Mouse (Mus musculus) cortical plate, adult 2 months (tissue): ENCODE data around the gene Mcoln3. TPM values are rescaled to one million over a fixed set of nuclear protein-coding genes. Genes with fewer than 3 reads are reported as not detected.

Experiments used
- H3K27ac ChIP-seq: fragments of 200-500 bp; 2 replicates; pipeline ENCODE4 v1.5.1; 2012; ENCODE audit warnings: low read length, control low read depth, inconsistent platforms; ENCODE audit not compliant: insufficient read depth
- H3K4me1 ChIP-seq: fragments of 200-500 bp; 2 replicates; pipeline ENCODE4 v1.6.1; 2011; ENCODE audit warnings: low read length; ENCODE audit not compliant: control insufficient read depth, insufficient read depth
- H3K4me3 ChIP-seq: fragments of 200-500 bp; 2 replicates; pipeline ENCODE4 v1.5.1; 2011; ENCODE audit warnings: mild to moderate bottlenecking, low read length, control low read depth; ENCODE audit not compliant: insufficient read depth
- CTCF ChIP-seq: fragments of 200-500 bp; IDR thresholded peaks from 2 replicates; pipeline ENCODE4 v1.5.1; 2011; ENCODE audit warnings: mild to moderate bottlenecking, control low read depth, low read length; ENCODE audit not compliant: insufficient read depth; ENCODE audit errors: extremely low read depth
- POLR2A ChIP-seq: fragments of 200-500 bp; IDR thresholded peaks from 2 replicates; pipeline ENCODE4 v1.6.1; 2011; ENCODE audit warnings: mild to moderate bottlenecking, low read length, control low read depth; ENCODE audit not compliant: insufficient read depth; ENCODE audit errors: extremely low read depth
- polyA plus RNA-seq: library from polyadenylated mRNA; depleted of rRNA; stranded (reverse); fragments of >200 nt; gene quantifications from 2 replicates; pipeline ENCODE4 v1.2.3, GENCODE M21; 2012

Mcoln3 gene
- polyA plus RNA-seq, 1 experiment: not detected

GRCm38 (mm10) chr3:146150058-146150400 is 32.8 kb downstream of the Mcoln3 start:
- H3K4me3 ChIP-seq: no peak overlapping the region; the same call in 1 of the 2 replicates
- no peak overlapping the region for H3K27ac ChIP-seq
- H3K4me1 ChIP-seq: no peaks in the 10 kb centered on the region; the same call in 1 of the 2 replicates
- TF ChIP-seq CTCF (no peak), POLR2A (no peak)

DNA sequence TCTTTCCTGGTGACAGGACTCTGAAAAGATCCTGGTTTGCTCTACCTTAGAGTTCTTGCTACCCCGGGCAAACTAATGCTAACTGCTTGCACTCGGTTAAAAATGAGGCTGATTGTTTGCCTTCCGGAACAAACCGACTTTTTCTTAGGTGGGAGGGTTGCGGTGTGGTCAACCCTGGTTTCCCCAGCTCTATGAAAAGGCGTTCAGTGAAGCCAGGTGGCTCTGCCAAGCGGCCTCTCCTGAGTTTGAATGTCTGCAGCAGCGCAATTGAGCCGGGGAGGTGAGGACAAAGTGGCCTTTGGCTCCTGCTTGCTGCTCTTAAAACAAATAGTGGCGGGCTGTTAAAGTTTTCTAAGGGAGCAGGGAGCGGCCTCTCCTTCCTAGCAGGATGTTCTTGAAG is 33.3 kb downstream of the Mcoln3 start:
- Histone ChIP-seq H3K27ac (no peak overlapping the region), H3K4me1 (no peaks in the 10 kb centered on the region; the same call in 1 of the 2 replicates), H3K4me3 (no peak overlapping the region)
- no peak for TF ChIP-seq POLR2A
- TF ChIP-seq CTCF: no peak

- Histone ChIP-seq H3K4me1 (no peaks in the 10 kb centered on the region), H3K4me3 (no peak overlapping the region), H3K27ac (no peak overlapping the region)
- no peak for TF ChIP-seq CTCF
- no peak for TF ChIP-seq POLR2A
These were observed 34.1 kb downstream of the Mcoln3 start for GRCm38 (mm10) chr3:146151328-146151727.

- TF ChIP-seq POLR2A (no peak), CTCF (no peak)
- Histone ChIP-seq H3K4me1 (no peaks in the 10 kb centered on the region), H3K4me3 (no peak overlapping the region), H3K27ac (no peak overlapping the region)
These were observed 34.5 kb downstream of the Mcoln3 start for GRCm38 (mm10) chr3:146151755-146152154.

DNA sequence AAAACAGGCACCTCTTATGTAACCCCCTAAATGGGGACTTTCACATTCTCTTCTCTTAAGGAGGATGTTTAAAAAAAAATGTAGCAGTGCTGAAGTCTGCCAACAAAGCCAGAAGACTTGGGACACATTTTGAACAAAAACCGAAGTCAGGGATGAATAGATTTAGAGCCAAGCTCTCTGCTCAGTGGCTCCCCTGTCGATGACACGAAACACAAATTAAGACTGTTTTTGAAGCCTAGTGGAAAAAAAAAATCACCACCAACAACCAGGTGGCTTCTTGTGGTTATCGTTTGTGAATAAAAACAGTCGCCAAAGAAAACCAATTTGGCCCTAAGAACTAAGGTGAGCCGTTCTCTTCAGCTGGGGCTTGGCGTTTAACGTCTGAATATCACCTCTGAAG is 35.1 kb downstream of the Mcoln3 start:
- TF ChIP-seq CTCF: no peak
- TF ChIP-seq POLR2A: no peak
- Histone ChIP-seq H3K4me1 (no peaks in the 10 kb centered on the region), H3K27ac (no peak overlapping the region), H3K4me3 (no peak overlapping the region)

DNA sequence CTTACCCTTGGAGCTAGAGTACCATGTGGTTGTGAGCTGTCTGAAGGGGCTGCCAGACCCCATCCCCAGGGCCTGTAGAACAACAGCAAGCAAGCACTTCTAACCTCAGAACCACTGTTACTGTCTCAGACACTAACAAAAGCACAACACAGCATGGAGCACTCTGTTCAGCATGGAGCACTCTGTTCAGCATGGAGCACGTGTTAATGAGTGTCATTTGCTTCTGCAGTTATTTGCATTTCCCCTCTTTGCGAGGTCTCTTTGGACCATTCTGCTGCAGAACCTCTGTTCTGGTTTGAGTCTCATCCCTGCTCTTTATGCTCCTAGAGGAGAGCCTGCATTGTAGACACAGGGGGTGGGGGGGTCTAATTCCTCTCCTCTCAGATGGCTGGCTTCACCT is 35.7 kb downstream of the Mcoln3 start:
- TF ChIP-seq CTCF (no peak), POLR2A (no peak)
- H3K4me3 ChIP-seq: no peak overlapping the region
- no peaks in the 10 kb centered on the region for H3K4me1 ChIP-seq
- no peak overlapping the region for H3K27ac ChIP-seq

GRCm38 (mm10) chr3:146153862-146154611 is 36.8 kb downstream of the Mcoln3 start:
- no peaks in the 10 kb centered on the region for H3K4me1 ChIP-seq

GRCm38 (mm10) chr3:146155628-146156576 is 38.7 kb downstream of the Mcoln3 start:
- Histone ChIP-seq H3K4me3 (no peak overlapping the region), H3K27ac (no peak overlapping the region), H3K4me1 (no peaks in the 10 kb centered on the region)
- TF ChIP-seq CTCF: no peak
- no peak for TF ChIP-seq POLR2A

More at GRCm38 (mm10) chr3:146153862-146154611, 36.8 kb downstream of the Mcoln3 start:
- Histone ChIP-seq H3K4me3 (no peak overlapping the region), H3K27ac (no peak overlapping the region)
- TF ChIP-seq CTCF (no peak), POLR2A (no peak)

DNA sequence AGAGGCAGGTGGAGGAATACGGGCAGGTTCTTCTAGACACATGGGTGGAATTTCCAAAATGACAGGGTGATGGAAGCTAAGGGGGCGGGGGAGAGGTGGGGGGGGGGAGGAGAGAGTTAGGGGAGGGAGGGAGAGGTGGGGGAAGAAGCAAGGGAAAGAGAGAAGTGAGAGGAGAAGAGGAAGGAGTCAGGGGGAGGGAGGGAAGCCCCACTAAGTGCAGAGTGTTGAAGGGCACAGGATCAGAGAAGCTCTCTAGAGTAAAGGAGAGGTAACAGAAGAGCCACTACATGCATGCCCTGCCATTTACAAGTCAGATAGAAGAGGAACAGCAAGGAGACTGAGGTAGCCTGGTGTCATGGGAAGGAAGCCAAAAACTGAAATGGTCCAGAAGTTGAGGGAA is 39.6 kb downstream of the Mcoln3 start:
- no peak overlapping the region for H3K27ac ChIP-seq
- H3K4me1 ChIP-seq: no peaks in the 10 kb centered on the region
- H3K4me3 ChIP-seq: no peak overlapping the region
- TF ChIP-seq POLR2A (no peak), CTCF (no peak)
